Mouse (Mus musculus) small intestine, adult 2 months (tissue): ENCODE results near the gene Spata17. TPM values are rescaled to one million over a fixed set of nuclear protein-coding genes. Genes with fewer than 3 reads are reported as not detected.

Experiments
- H3K27ac ChIP-seq: fragments of 200-500 bp; 2 replicates; pipeline ENCODE4 v1.5.1; 2012; ENCODE audit warnings: low read depth, low read length, control low read depth, inconsistent platforms; ENCODE audit not compliant: insufficient read depth
- H3K27me3 ChIP-seq: fragments of 200-500 bp; 2 replicates; pipeline ENCODE4 v1.6.1; 2012; ENCODE audit warnings: mild to moderate bottlenecking, moderate library complexity, low read length, inconsistent platforms; ENCODE audit not compliant: control insufficient read depth, insufficient read depth
- H3K36me3 ChIP-seq: fragments of 200-500 bp; 2 replicates; pipeline ENCODE4 v1.6.1; 2012; ENCODE audit warnings: mild to moderate bottlenecking, low read length, control low read depth, inconsistent platforms; ENCODE audit not compliant: control insufficient read depth, insufficient read depth
- H3K4me1 ChIP-seq: fragments of 200-500 bp; 2 replicates; pipeline ENCODE4 v1.6.1; 2012; ENCODE audit warnings: low read length, inconsistent platforms, mixed read lengths; ENCODE audit not compliant: control insufficient read depth, insufficient read depth, insufficient read length
- H3K4me3 ChIP-seq: fragments of 200-500 bp; 2 replicates; pipeline ENCODE4 v1.5.1; 2012; ENCODE audit warnings: low read depth, mild to moderate bottlenecking, control low read depth, inconsistent platforms, low read length, moderate library complexity
- CTCF ChIP-seq: fragments of 200-500 bp; IDR thresholded peaks from 2 replicates; pipeline ENCODE4 v1.5.1; 2012; ENCODE audit warnings: low read depth, mild to moderate bottlenecking, control low read depth, inconsistent platforms, low read length, moderate library complexity, mixed read lengths; ENCODE audit not compliant: insufficient replicate concordance, insufficient read length; ENCODE audit errors: extremely low read depth
- POLR2A ChIP-seq: fragments of 200-500 bp; IDR thresholded peaks from 2 replicates; pipeline ENCODE4 v1.6.1; 2012; ENCODE audit warnings: low read depth, mild to moderate bottlenecking, control low read depth, inconsistent platforms, low read length, moderate library complexity
- WGBS: fragments of 180-500 bp; shearing (Covaris S2); methylation state at CpG from one replicate; pipeline ENCODE4 v1.1.7; 2018; 5-methylcytosine and 5-hydroxymethylcytosine counted together
- polyA plus RNA-seq: library from polyadenylated mRNA; depleted of rRNA; stranded (reverse); fragments of >200 nt; gene quantifications from 2 replicates; pipeline ENCODE4 v1.2.3, GENCODE M21; 2012

Gene Spata17
- polyA plus RNA-seq, 1 experiment: not detected

- Histone ChIP-seq H3K4me3 (no peak overlapping the region), H3K4me1 (no peaks in the 10 kb centered on the region), H3K36me3 (no peaks in the 10 kb centered on the region), H3K27ac (no peak overlapping the region), H3K27me3 (no peaks in the 10 kb centered on the region)
- WGBS: 86% methylated on average over 7 of the region's 7 CpGs
- no peak for TF ChIP-seq CTCF
- TF ChIP-seq POLR2A: no peak
These were observed 45.6 kb downstream of the Spata17 start for GRCm38 (mm10) chr1:187169646-187170045.

GRCm38 (mm10) chr1:187163571-187163970 is 51.7 kb downstream of the Spata17 start:
- Histone ChIP-seq H3K4me3 (no peak overlapping the region), H3K4me1 (no peaks in the 10 kb centered on the region), H3K27ac (no peak overlapping the region), H3K27me3 (no peaks in the 10 kb centered on the region), H3K36me3 (no peaks in the 10 kb centered on the region)
- TF ChIP-seq POLR2A (no peak), CTCF (no peak)

GRCm38 (mm10) chr1:187155658-187156057 is 59.6 kb downstream of the Spata17 start:
- H3K36me3 ChIP-seq: no peaks in the 10 kb centered on the region
- TF ChIP-seq POLR2A (no peak), CTCF (no peak)
- no peak overlapping the region for H3K27ac ChIP-seq
- no peaks in the 10 kb centered on the region for H3K27me3 ChIP-seq
- H3K4me3 ChIP-seq: no peak overlapping the region
- H3K4me1 ChIP-seq: no peaks in the 10 kb centered on the region

- TF ChIP-seq CTCF (no peak), POLR2A (no peak)
- Histone ChIP-seq H3K4me3 (no peak overlapping the region), H3K36me3 (no peaks in the 10 kb centered on the region), H3K27ac (no peak overlapping the region), H3K27me3 (no peaks in the 10 kb centered on the region), H3K4me1 (no peaks in the 10 kb centered on the region)
- 72% methylated on average over 5 of the region's 5 CpGs for WGBS
These were observed 61.6 kb downstream of the Spata17 start for GRCm38 (mm10) chr1:187153681-187154080.

DNA sequence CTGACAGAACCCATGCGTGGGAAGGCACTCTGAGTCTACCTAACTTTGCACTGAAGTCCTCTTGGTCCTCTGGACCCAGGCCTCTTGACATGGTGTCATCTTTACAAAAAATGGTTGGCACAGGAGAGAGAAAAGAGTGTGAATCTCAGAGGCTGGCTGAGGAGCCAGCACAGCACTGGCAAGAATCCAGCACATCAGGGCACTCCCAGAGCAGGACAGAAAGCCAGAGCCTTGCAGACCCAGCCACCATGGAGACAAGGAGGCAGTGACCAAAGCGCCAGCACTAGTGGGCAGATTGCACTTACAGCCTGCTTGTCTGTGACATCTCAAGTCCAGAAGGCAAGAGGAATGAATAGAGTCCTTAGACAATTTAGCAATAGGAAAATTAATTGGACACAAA is 62.7 kb downstream of the Spata17 start:
- Histone ChIP-seq H3K4me3 (no peak overlapping the region), H3K27me3 (no peaks in the 10 kb centered on the region), H3K27ac (no peak overlapping the region), H3K36me3 (no peaks in the 10 kb centered on the region), H3K4me1 (no peaks in the 10 kb centered on the region)
- 90% methylated on average over 2 of the region's 2 CpGs for WGBS
- TF ChIP-seq POLR2A (no peak), CTCF (no peak)

DNA sequence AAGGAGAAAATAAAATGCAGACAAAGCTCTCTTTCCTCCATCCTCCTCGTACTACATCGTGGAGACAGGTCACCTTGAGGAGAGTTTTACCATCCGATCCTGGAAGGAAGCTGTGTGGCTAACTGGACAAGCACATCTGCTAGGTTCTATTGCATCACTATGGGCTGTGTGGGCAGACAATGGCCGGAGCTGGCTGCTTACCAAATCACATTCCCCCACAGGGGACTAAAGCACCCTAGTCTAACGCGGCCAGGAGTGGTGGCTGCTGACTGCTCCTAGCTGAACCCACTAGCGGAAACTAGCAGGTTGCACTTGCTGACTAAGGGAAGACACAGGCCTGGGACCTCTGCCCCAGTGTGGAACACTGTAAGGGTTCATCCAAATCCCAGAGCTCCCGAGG is 72.3 kb downstream of the Spata17 start:
- 79% methylated on average over 8 of the region's 8 CpGs for WGBS
- TF ChIP-seq POLR2A: no peak
- TF ChIP-seq CTCF: no peak

GRCm38 (mm10) chr1:187137426-187137825 is 77.8 kb downstream of the Spata17 start:
- no peak for TF ChIP-seq POLR2A
- peak; percentile 39; the same call in 1 of the 2 replicates for TF ChIP-seq CTCF
- WGBS: 25% methylated on average over 6 of the region's 6 CpGs
- no peak overlapping the region for H3K4me3 ChIP-seq
- no peaks in the 10 kb centered on the region for H3K4me1 ChIP-seq
- no peak overlapping the region for H3K27ac ChIP-seq
- H3K27me3 ChIP-seq: no peaks in the 10 kb centered on the region
- no peaks in the 10 kb centered on the region for H3K36me3 ChIP-seq

More for the DNA sequence above, 72.3 kb downstream of the Spata17 start:
- H3K4me1 ChIP-seq: no peaks in the 10 kb centered on the region
- H3K27me3 ChIP-seq: no peaks in the 10 kb centered on the region
- H3K27ac ChIP-seq: no peak overlapping the region
- no peak overlapping the region for H3K4me3 ChIP-seq
- H3K36me3 ChIP-seq: no peaks in the 10 kb centered on the region

GRCm38 (mm10) chr1:187135887-187136286 is 79.4 kb downstream of the Spata17 start:
- H3K4me3 ChIP-seq: no peak overlapping the region
- no peaks in the 10 kb centered on the region for H3K27me3 ChIP-seq
- TF ChIP-seq POLR2A (no peak), CTCF (no peak)
- no peaks in the 10 kb centered on the region for H3K4me1 ChIP-seq
- 79% methylated on average over 6 of the region's 6 CpGs for WGBS
- H3K27ac ChIP-seq: no peak overlapping the region
- no peaks in the 10 kb centered on the region for H3K36me3 ChIP-seq
